In genomic region chr6:116632129-116632528, GRCm38 (mm10) we compare ENCODE assay signal across 10 mouse cellular contexts. TPM values are rescaled to one million over a fixed set of nuclear protein-coding genes. Genes with fewer than 3 reads are reported as not detected.
DNase-seq lines count a peak whose midpoint lies in the region; ATAC-seq and TF ChIP-seq lines count a peak whose summit lies in the region.
"Had no signal": no experiment of that assay in that cellular context is flagged by ENCODE, and none has a peak within 500 bp of the region (broad histone marks: within the 10 kb centered on the region; RNA-seq: fewer than 3 reads in every experiment).

No protein-coding gene starts in this region.

- H3K27me3 ChIP-seq in hindbrain, embryonic 14.5 days (ENCODE audit: control insufficient read depth, insufficient read depth, low read length), result no peaks in the 10 kb centered on the region
- H3K27me3 ChIP-seq in hindbrain, embryonic 13.5 days, result no peaks in the 10 kb centered on the region
- no peaks in the 10 kb centered on the region for H3K27me3 ChIP-seq in heart, postnatal 0 days (ENCODE audit: control insufficient read depth, insufficient read depth, low read length)
- H3K27me3 ChIP-seq in thymus, adult 2 months (ENCODE audit: control insufficient read depth, insufficient read depth, low read length), result no peaks in the 10 kb centered on the region
- H3K27me3 ChIP-seq: embryonic facial prominence, embryonic 13.5 days had no signal

- peak; percentile 93 for TF ChIP-seq CTCF in heart, postnatal 0 days (IDR thresholded peaks at IDR 0.05; ENCODE audit: low read depth)
- TF ChIP-seq CTCF in thymus, adult 2 months (IDR thresholded peaks at IDR 0.05; ENCODE audit: borderline replicate concordance, control insufficient read depth, extremely low read depth, insufficient read depth, low read length, poor library complexity), result no peak

- WGBS in hindbrain, embryonic 14.5 days, result 44% methylated on average over 1 of the region's 1 CpGs
- 51% methylated on average over 1 of the region's 1 CpGs for WGBS in hindbrain, embryonic 13.5 days
- WGBS in heart, postnatal 0 days, result 30% methylated on average over 1 of the region's 1 CpGs
- 52% methylated on average over 1 of the region's 1 CpGs for WGBS in thymus, adult 2 months

- H3K9me3 ChIP-seq in hindbrain, embryonic 14.5 days (ENCODE audit: control insufficient read depth, low read length), result no peaks in the 10 kb centered on the region
- no peaks in the 10 kb centered on the region for H3K9me3 ChIP-seq in hindbrain, embryonic 13.5 days
- H3K9me3 ChIP-seq in heart, postnatal 0 days (replicated peaks; ENCODE audit: control insufficient read depth, low read length), result no peaks in the 10 kb centered on the region
- H3K9me3 ChIP-seq: embryonic facial prominence, embryonic 13.5 days had no signal

- H3K4me1 ChIP-seq in hindbrain, embryonic 14.5 days (replicated peaks; ENCODE audit: control insufficient read depth, insufficient read depth, low read length), result peaks cover 16% of the 10 kb centered on the region
- H3K4me1 ChIP-seq in hindbrain, embryonic 13.5 days (replicated peaks), result peaks cover 16% of the 10 kb centered on the region
- peaks cover 34% of the 10 kb centered on the region for H3K4me1 ChIP-seq in heart, postnatal 0 days (ENCODE audit: control insufficient read depth, insufficient read depth)
- H3K4me1 ChIP-seq in thymus, adult 2 months (replicated peaks; ENCODE audit: control insufficient read depth, insufficient read depth, low read length), result peaks cover 15% of the 10 kb centered on the region

- TF ChIP-seq EP300 in heart, postnatal 0 days (IDR thresholded peaks at IDR 0.05; ENCODE audit: low read depth), result no peak

- H3K27ac ChIP-seq in hindbrain, embryonic 14.5 days, result no peak overlapping the region
- no peak overlapping the region for H3K27ac ChIP-seq in hindbrain, embryonic 13.5 days
- no peak overlapping the region for H3K27ac ChIP-seq in heart, postnatal 0 days (ENCODE audit: low read depth)
- H3K27ac ChIP-seq in thymus, adult 2 months (ENCODE audit: control insufficient read depth, insufficient read depth, low read length), result no peak overlapping the region
- H3K27ac ChIP-seq: embryonic facial prominence, embryonic 13.5 days; macrophage had no signal

- DNase-seq in hindbrain, embryonic 14.5 days (ENCODE audit: low spot score), result peak; percentile 75
- DNase-seq in NIH3T3 (ENCODE audit: low read depth), result peak; percentile 76
- peak; percentile 46 for DNase-seq in cerebellum, adult 9-11 months
- DNase-seq in heart, postnatal 0 days (ENCODE audit: low spot score), result peak; percentile 71
- DNase-seq in left cerebral cortex, postnatal 14 days (ENCODE audit: low spot score in 2 of 2), result peak; percentile 71 to 86
- DNase-seq in natural killer cell, adult 2 months (ENCODE audit: low spot score in 2 of 2), result peak; percentile 70 to 74
- peak; percentile 78 for DNase-seq in thymus, adult 2 months

- no peak overlapping the region for H3K9ac ChIP-seq in hindbrain, embryonic 14.5 days
- no peak overlapping the region for H3K9ac ChIP-seq in hindbrain, embryonic 13.5 days
- no peak overlapping the region for H3K9ac ChIP-seq in heart, postnatal 0 days (replicated peaks; ENCODE audit: low read depth, low read length)
- H3K9ac ChIP-seq: embryonic facial prominence, embryonic 13.5 days had no signal

- intact Hi-C loops in left cerebral cortex, postnatal 14 days (cut with DNase I), result no loop called here

- no peak for TF ChIP-seq POLR2A in thymus, adult 2 months (IDR thresholded peaks at IDR 0.05; ENCODE audit: control insufficient read depth, extremely low read depth, insufficient read depth, low read length, poor library complexity)

- no peak for ATAC-seq in hindbrain, embryonic 14.5 days (ENCODE audit: low FRiP score)
- no peak for ATAC-seq in hindbrain, embryonic 13.5 days (ENCODE audit: low FRiP score)
- ATAC-seq in heart, postnatal 0 days (ENCODE audit: insufficient read depth, low read depth), result no peak

- no peaks in the 10 kb centered on the region; the same call in 1 of the 2 replicates for H3K36me3 ChIP-seq in hindbrain, embryonic 14.5 days (replicated peaks; ENCODE audit: control insufficient read depth, insufficient read depth)
- H3K36me3 ChIP-seq in hindbrain, embryonic 13.5 days, result 0 out of 2 replicates have a peak, but pooled peaks cover 9% of the 10 kb centered on the region
- no peaks in the 10 kb centered on the region for H3K36me3 ChIP-seq in heart, postnatal 0 days (replicated peaks; ENCODE audit: control insufficient read depth, insufficient read depth, low read length)
- H3K36me3 ChIP-seq in thymus, adult 2 months (ENCODE audit: control insufficient read depth, insufficient read depth, low read length), result no peaks in the 10 kb centered on the region

- H3K4me3 ChIP-seq in hindbrain, embryonic 14.5 days (replicated peaks; ENCODE audit: low read length), result no peak overlapping the region
- H3K4me3 ChIP-seq in hindbrain, embryonic 13.5 days, result no peak overlapping the region
- H3K4me3 ChIP-seq in heart, postnatal 0 days (ENCODE audit: low read depth, low read length), result no peak overlapping the region
- H3K4me3 ChIP-seq in thymus, adult 2 months (ENCODE audit: control insufficient read depth, insufficient read depth, low read length), result no peak overlapping the region
- H3K4me3 ChIP-seq: embryonic facial prominence, embryonic 13.5 days had no signal

- H3K4me2 ChIP-seq in hindbrain, embryonic 14.5 days (replicated peaks), result no peak overlapping the region
- H3K4me2 ChIP-seq in hindbrain, embryonic 13.5 days, result no peak overlapping the region
- H3K4me2 ChIP-seq in heart, postnatal 0 days (ENCODE audit: low read depth, low read length), result no peak overlapping the region
- H3K4me2 ChIP-seq: embryonic facial prominence, embryonic 13.5 days had no signal

RNA-seq across cellular contexts. Expression of gene Zfp422, which starts 3.3 kb away (rescaled TPM):
- polyA plus RNA-seq in hindbrain, embryonic 14.5 days (2014; fragmentation: Nextera tagmentation; extraction: Ambion mirVana), result 138 and 146 TPM in 2 replicates
- polyA plus RNA-seq in hindbrain, embryonic 13.5 days (2015; fragmentation: Nextera tagmentation; extraction: Ambion mirVana), result 181 and 187 TPM in 2 replicates
- 29.1 and 33.0 TPM in 2 replicates for total RNA-seq in heart, postnatal 0 days (2014; rRNA removed; ENCODE audit: low replicate concordance)
- polyA plus RNA-seq in heart, postnatal 0 days (2015; fragmentation: Nextera tagmentation; extraction: Ambion mirVana), result 49.8 and 50.7 TPM in 2 replicates
- total RNA-seq in left cerebral cortex, postnatal 14 days (2021), result 10 to 100 TPM; 25.2 to 29.6 TPM
- polyA plus RNA-seq in thymus, adult 2 months (2012; rRNA removed), result 42.6 and 50.1 TPM in 2 replicates

RNA-seq across cellular contexts. Expression of gene Depp1, which starts 18.3 kb away (rescaled TPM):
- polyA plus RNA-seq in hindbrain, embryonic 14.5 days (2014; fragmentation: Nextera tagmentation; extraction: Ambion mirVana), result 8.2 and 8.7 TPM in 2 replicates
- 8.0 and 9.2 TPM in 2 replicates for polyA plus RNA-seq in hindbrain, embryonic 13.5 days (2015; fragmentation: Nextera tagmentation; extraction: Ambion mirVana)
- total RNA-seq in heart, postnatal 0 days (2014; rRNA removed; ENCODE audit: low replicate concordance), result 169 and 347 TPM in 2 replicates
- polyA plus RNA-seq in heart, postnatal 0 days (2015; fragmentation: Nextera tagmentation; extraction: Ambion mirVana), result 41.3 and 49.6 TPM in 2 replicates
- total RNA-seq in left cerebral cortex, postnatal 14 days (2021), result 10 to 100 TPM in 1 of 2 experiments, 1 to 10 TPM in 1; 2.5 to 12.4 TPM
- polyA plus RNA-seq in thymus, adult 2 months (2012; rRNA removed), result 5.9 and 6.5 TPM in 2 replicates

RNA-seq across cellular contexts. Expression of gene Rassf4, which starts 41.6 kb away (rescaled TPM):
- polyA plus RNA-seq in hindbrain, embryonic 14.5 days (2014; fragmentation: Nextera tagmentation; extraction: Ambion mirVana), result 30.3 and 33.1 TPM in 2 replicates
- polyA plus RNA-seq in hindbrain, embryonic 13.5 days (2015; fragmentation: Nextera tagmentation; extraction: Ambion mirVana), result 23.0 and 33.3 TPM in 2 replicates
- total RNA-seq in heart, postnatal 0 days (2014; rRNA removed; ENCODE audit: low replicate concordance), result 1.6 and 2.6 TPM in 2 replicates
- polyA plus RNA-seq in heart, postnatal 0 days (2015; fragmentation: Nextera tagmentation; extraction: Ambion mirVana), result 5.9 and 6.0 TPM in 2 replicates
- 1 to 10 TPM; 4.3 to 5.0 TPM for total RNA-seq in left cerebral cortex, postnatal 14 days (2021)
- polyA plus RNA-seq in thymus, adult 2 months (2012; rRNA removed), result 10.5 and 14.2 TPM in 2 replicates

RNA-seq across cellular contexts. Expression of gene Olfr215, which starts 48.1 kb away (rescaled TPM):
- polyA plus RNA-seq in hindbrain, embryonic 14.5 days (2014; fragmentation: Nextera tagmentation; extraction: Ambion mirVana), result not detected in 2 replicates
- not detected in 2 replicates for polyA plus RNA-seq in hindbrain, embryonic 13.5 days (2015; fragmentation: Nextera tagmentation; extraction: Ambion mirVana)
- not detected in 2 replicates for total RNA-seq in heart, postnatal 0 days (2014; rRNA removed; ENCODE audit: low replicate concordance)
- polyA plus RNA-seq in heart, postnatal 0 days (2015; fragmentation: Nextera tagmentation; extraction: Ambion mirVana), result not detected in 2 replicates
- not detected for total RNA-seq in left cerebral cortex, postnatal 14 days (2021)
- polyA plus RNA-seq in thymus, adult 2 months (2012; rRNA removed), result not detected in 2 replicates
- polyA plus RNA-seq: embryonic facial prominence, embryonic 13.5 days; macrophage had no signal
